ENCODE assay signal across 10 mouse cellular contexts in the genomic region with DNA sequence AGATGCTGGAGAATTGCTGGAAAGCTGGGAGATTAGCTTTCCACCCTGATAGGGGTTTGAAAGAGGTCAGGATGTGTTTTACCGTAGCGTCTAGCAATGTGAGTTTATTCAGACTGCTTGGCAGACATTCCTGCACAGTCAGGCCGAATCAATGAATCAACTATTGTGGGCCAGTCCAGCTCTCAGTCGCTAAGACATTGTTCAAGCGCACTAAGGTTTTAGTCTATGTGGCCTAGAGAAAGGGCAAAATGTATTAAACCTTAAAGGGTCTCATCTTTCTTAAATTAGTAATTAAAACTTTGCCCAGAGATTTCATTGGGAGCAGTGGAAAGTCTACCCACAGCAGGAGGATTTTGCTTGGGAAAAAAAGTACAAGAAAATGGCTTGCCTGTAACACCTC. TPM values are rescaled to one million over a fixed set of nuclear protein-coding genes. Genes with fewer than 3 reads are reported as not detected.
DNase-seq lines count a peak whose midpoint lies in the region; ATAC-seq and TF ChIP-seq lines count a peak whose summit lies in the region.
"Had no signal": no experiment of that assay in that cellular context is flagged by ENCODE, and none has a peak within 500 bp of the region (broad histone marks: within the 10 kb centered on the region; RNA-seq: fewer than 3 reads in every experiment).

No protein-coding gene starts in this region.

- intact Hi-C loops in heart, postnatal 14 days (cut with DNase I): no loop called here
- intact Hi-C loops in left cerebral cortex, adult 2 months (cut with DNase I): no loop called here

- H3K4me1 ChIP-seq in limb, embryonic 15.5 days: peaks cover 20% of the 10 kb centered on the region

- no peak overlapping the region for H3K4me2 ChIP-seq in limb, embryonic 15.5 days

- no peaks in the 10 kb centered on the region for H3K27me3 ChIP-seq in limb, embryonic 15.5 days

- H3K36me3 ChIP-seq in limb, embryonic 15.5 days: no peaks in the 10 kb centered on the region

- no peak for ATAC-seq in limb, embryonic 15.5 days (ENCODE audit: insufficient number of reproducible peaks, low FRiP score, low TSS enrichment, low read depth)
- ATAC-seq in inflammation-experienced regulatory T-cells, adult 6 months: no peak

- no peaks in the 10 kb centered on the region for H3K9me3 ChIP-seq in limb, embryonic 15.5 days

- 32% methylated on average over 5 of the region's 5 CpGs for WGBS in limb, embryonic 15.5 days

- no peak overlapping the region for H3K4me3 ChIP-seq in limb, embryonic 15.5 days
- H3K4me3 ChIP-seq in left cerebral cortex, adult 2 months: no peak overlapping the region

- no peak for TF ChIP-seq CTCF in left cerebral cortex, adult 2 months (IDR thresholded peaks at IDR 0.05)

- no peak overlapping the region for H3K9ac ChIP-seq in limb, embryonic 15.5 days

- peak; percentile 85 for DNase-seq in heart, adult 11 months
- DNase-seq in heart, postnatal 14 days: no peak
- DNase-seq in embryo, embryonic 10.5 days (ENCODE audit: low spot score): peak; percentile 61
- DNase-seq in forelimb bud, embryonic 11.5 days (ENCODE audit: low read depth, low spot score): peak; percentile 19
- no peak for DNase-seq in left cerebral cortex, adult 2 months (ENCODE audit: extremely low spot score in 1 of 2, low spot score in 2 of 2)
- DNase-seq in gastrocnemius, adult 8-10 months (ENCODE audit: low spot score in 2 of 2): no peak
- DNase-seq: liver had no signal

- peak overlapping the region; percentile 57 for H3K27ac ChIP-seq in limb, embryonic 15.5 days
- no peak overlapping the region for H3K27ac ChIP-seq in left cerebral cortex, adult 2 months

RNA-seq across cellular contexts. Expression of gene Ddah1, which starts 48.0 kb away (rescaled TPM):
- 10 to 100 TPM in 1 of 2 experiments, 1 to 10 TPM in 1; 9.2 to 13.4 TPM for total RNA-seq in heart, postnatal 14 days (2021)
- polyA plus RNA-seq in limb, embryonic 15.5 days (2015; fragmentation: Nextera tagmentation; extraction: Ambion mirVana): 48.5 and 50.3 TPM in 2 replicates
- total RNA-seq in left cerebral cortex, adult 2 months (2021): 10 to 100 TPM; 57.1 to 59.7 TPM
- 1 to 10 TPM; 1.7 to 3.0 (median 2.2) TPM for total RNA-seq in gastrocnemius, adult 8-10 months (2022)
- polyA plus RNA-seq in inflammation-experienced regulatory T-cells, adult 6 months (2017; shearing (Covaris generic)): under 1 TPM in 1 of 3 experiments, not detected in 2; 0.15 TPM
- total RNA-seq: monocyte, adult 5-6 weeks had no signal

Comparison
In these comparisons a context has a peak if more than half of its experiments do, and no peak if none do; other contexts are left out.
1. DNase-seq: peak in heart, adult 11 months (single experiment), embryo, embryonic 10.5 days (single experiment) and forelimb bud, embryonic 11.5 days (single experiment); none in heart, postnatal 14 days (0 of 2), left cerebral cortex, adult 2 months (0 of 2) and gastrocnemius, adult 8-10 months (0 of 2).
2. RNA of gene Ddah1, which starts 48.0 kb away (total RNA-seq): 57.1 to 59.7 TPM in left cerebral cortex, adult 2 months; 9.2 to 13.4 TPM in heart, postnatal 14 days and 1.7 to 3.0 TPM in gastrocnemius, adult 8-10 months; every median in the first group is over 4 times any median in the second.